8 mouse cellular contexts compared by ENCODE assay signal in genomic region chr12:44209141-44209823, GRCm38 (mm10). TPM values are rescaled to one million over a fixed set of nuclear protein-coding genes. Genes with fewer than 3 reads are reported as not detected.
A peak's percentile ranks its signal among the peaks of the same experiment; 100 is the strongest.
DNase-seq lines count a peak whose midpoint lies in the region; ATAC-seq and TF ChIP-seq lines count a peak whose summit lies in the region.

No protein-coding gene starts in this region.

- peak; percentile 28; the same call in 1 of the 2 replicates for TF ChIP-seq CTCF in intestine, postnatal 0 days (IDR thresholded peaks at IDR 0.05; ENCODE audit: low read depth)

- peaks cover 10% of the 10 kb centered on the region; the same call in 1 of the 2 replicates for H3K36me3 ChIP-seq in intestine, postnatal 0 days (ENCODE audit: control insufficient read depth, insufficient read depth)
- 0 out of 2 replicates have a peak, but pooled peaks cover 4% of the 10 kb centered on the region for H3K36me3 ChIP-seq in limb, embryonic 15.5 days
- 0 out of 2 replicates have a peak, but pooled peaks cover 3% of the 10 kb centered on the region for H3K36me3 ChIP-seq in midbrain, embryonic 15.5 days (replicated peaks)

- DNase-seq in spleen, postnatal 10 days (ENCODE audit: low spot score in 2 of 2) = peak; percentile 7 to 57
- no peak for DNase-seq in spleen, adult 12 weeks (ENCODE audit: low spot score)
- peak; percentile 39 to 61 for DNase-seq in cerebellum, postnatal 25 days
- peak; percentile 42 to 71 for DNase-seq in heart, adult 18-20 months
- peak; percentile 39 for DNase-seq in testis, postnatal 14 days (ENCODE audit: low spot score)

- WGBS in intestine, postnatal 0 days = 0% methylated on average over 37 of the region's 37 CpGs
- WGBS in limb, embryonic 15.5 days = under 1% methylated on average over 37 of the region's 37 CpGs
- under 1% methylated on average over 37 of the region's 37 CpGs for WGBS in midbrain, embryonic 15.5 days

- peak overlapping the region; percentile 96 for H3K27ac ChIP-seq in intestine, postnatal 0 days (ENCODE audit: low read depth, low read length)
- H3K27ac ChIP-seq in limb, embryonic 15.5 days = peak overlapping the region; percentile 84
- peak overlapping the region; percentile 84 for H3K27ac ChIP-seq in midbrain, embryonic 15.5 days

- H3K9ac ChIP-seq in intestine, postnatal 0 days (ENCODE audit: low read depth, low read length) = peak overlapping the region; percentile 96
- peak overlapping the region; percentile 70 for H3K9ac ChIP-seq in limb, embryonic 15.5 days
- peak overlapping the region; percentile 86 for H3K9ac ChIP-seq in midbrain, embryonic 15.5 days

- peak; percentile 29 for ATAC-seq in intestine, postnatal 0 days
- no peak; the same call in 1 of the 2 replicates for ATAC-seq in limb, embryonic 15.5 days (ENCODE audit: insufficient number of reproducible peaks, low FRiP score, low TSS enrichment, low read depth)
- ATAC-seq in midbrain, embryonic 15.5 days (replicated peaks) = no peak

- H3K27me3 ChIP-seq in intestine, postnatal 0 days (replicated peaks; ENCODE audit: control insufficient read depth, insufficient read depth, low read length) = no peaks in the 10 kb centered on the region
- no peaks in the 10 kb centered on the region for H3K27me3 ChIP-seq in limb, embryonic 15.5 days
- H3K27me3 ChIP-seq in midbrain, embryonic 15.5 days (replicated peaks) = no peaks in the 10 kb centered on the region

- H3K9me3 ChIP-seq in intestine, postnatal 0 days (ENCODE audit: control insufficient read depth) = no peaks in the 10 kb centered on the region
- no peaks in the 10 kb centered on the region for H3K9me3 ChIP-seq in limb, embryonic 15.5 days
- H3K9me3 ChIP-seq in midbrain, embryonic 15.5 days = no peaks in the 10 kb centered on the region

- H3K4me1 ChIP-seq in intestine, postnatal 0 days (replicated peaks; ENCODE audit: control insufficient read depth, insufficient read depth, low read length) = no peaks in the 10 kb centered on the region
- H3K4me1 ChIP-seq in limb, embryonic 15.5 days = peaks cover 7% of the 10 kb centered on the region; the same call in 1 of the 2 replicates
- H3K4me1 ChIP-seq in midbrain, embryonic 15.5 days = peaks cover 15% of the 10 kb centered on the region

- peak overlapping the region; percentile 99 for H3K4me3 ChIP-seq in intestine, postnatal 0 days (ENCODE audit: low read depth, low read length)
- H3K4me3 ChIP-seq in limb, embryonic 15.5 days = peak overlapping the region; percentile 80
- peak overlapping the region; percentile 97 for H3K4me3 ChIP-seq in midbrain, embryonic 15.5 days

- peak overlapping the region; percentile 83 for H3K4me2 ChIP-seq in intestine, postnatal 0 days (replicated peaks; ENCODE audit: low read depth)
- H3K4me2 ChIP-seq in limb, embryonic 15.5 days = peak overlapping the region; percentile 76
- H3K4me2 ChIP-seq in midbrain, embryonic 15.5 days = peak overlapping the region; percentile 79

RNA-seq across cellular contexts. Expression of gene Dnajb9, which starts 0.8 kb away (rescaled TPM):
- total RNA-seq in heart, adult 18-20 months (2021) = 10 to 100 TPM; 41.4 to 43.3 TPM
- 81.2 and 85.6 TPM in 2 replicates for polyA plus RNA-seq in intestine, postnatal 0 days (2015; fragmentation: Nextera tagmentation; extraction: Ambion mirVana)
- 27.6 and 28.7 TPM in 2 replicates for polyA plus RNA-seq in limb, embryonic 15.5 days (2015; fragmentation: Nextera tagmentation; extraction: Ambion mirVana)
- polyA plus RNA-seq in midbrain, embryonic 15.5 days (2015; fragmentation: Nextera tagmentation; extraction: Ambion mirVana) = 30.4 and 31.5 TPM in 2 replicates

RNA-seq across cellular contexts. Expression of gene Pnpla8, which starts 11.9 kb away (rescaled TPM):
- total RNA-seq in heart, adult 18-20 months (2021) = 100 to 1,000 TPM; 136 to 151 TPM
- 55.2 and 61.6 TPM in 2 replicates for polyA plus RNA-seq in intestine, postnatal 0 days (2015; fragmentation: Nextera tagmentation; extraction: Ambion mirVana)
- 74.5 and 77.5 TPM in 2 replicates for polyA plus RNA-seq in limb, embryonic 15.5 days (2015; fragmentation: Nextera tagmentation; extraction: Ambion mirVana)
- 130 and 136 TPM in 2 replicates for polyA plus RNA-seq in midbrain, embryonic 15.5 days (2015; fragmentation: Nextera tagmentation; extraction: Ambion mirVana)
